26 mouse cellular contexts compared by ENCODE assay signal in genomic region chr9:45893681-45894080, GRCm38 (mm10). TPM values are rescaled to one million over a fixed set of nuclear protein-coding genes. Genes with fewer than 3 reads are reported as not detected.
"Had no signal": no experiment of that assay in that cellular context is flagged by ENCODE, and none has a peak within 500 bp of the region (broad histone marks: within the 10 kb centered on the region; RNA-seq: fewer than 3 reads in every experiment).

No protein-coding gene starts in this region.

- H3K4me3 ChIP-seq: gastrocnemius, adult 2 months; heart, adult 2 months; heart, embryonic 13.5 days; heart, embryonic 15.5 days; hindbrain, embryonic 13.5 days; hindbrain, embryonic 15.5 days; layer of hippocampus, adult 2 months; left cerebral cortex, adult 2 months; limb, embryonic 10.5 days; limb, embryonic 12.5 days had no signal

- H3K4me2 ChIP-seq: heart, embryonic 11.5 days; heart, embryonic 13.5 days; heart, embryonic 15.5 days; hindbrain, embryonic 13.5 days; hindbrain, embryonic 15.5 days; limb, embryonic 12.5 days; liver, embryonic 11.5 days had no signal

- H3K9me3 ChIP-seq: heart, embryonic 13.5 days; heart, embryonic 15.5 days; hindbrain, embryonic 13.5 days; hindbrain, embryonic 15.5 days; limb, embryonic 10.5 days; limb, embryonic 12.5 days had no signal

- H3K9ac ChIP-seq: heart, embryonic 13.5 days; heart, embryonic 15.5 days; hindbrain, embryonic 13.5 days; hindbrain, embryonic 15.5 days; limb, embryonic 12.5 days had no signal

- H3K27me3 ChIP-seq: heart, embryonic 13.5 days; heart, embryonic 15.5 days; hindbrain, embryonic 13.5 days; hindbrain, embryonic 15.5 days; limb, embryonic 12.5 days had no signal

- H3K4me1 ChIP-seq: heart, embryonic 13.5 days; heart, embryonic 15.5 days; hindbrain, embryonic 13.5 days; hindbrain, embryonic 15.5 days; limb, embryonic 10.5 days; limb, embryonic 12.5 days had no signal

- DNase-seq: gastrocnemius, adult 2 months; gastrocnemius, postnatal 10 days; gastrocnemius, postnatal 25 days; heart, adult 11 months; heart, adult 2 months; heart, postnatal 14 days; heart, postnatal 36 days; kidney, adult 18-20 months; kidney, adult 8-10 months; kidney, postnatal 10 days; kidney, postnatal 25 days; kidney, postnatal 4 days; liver had no signal

- ATAC-seq: hindbrain, postnatal 0 days; intestine, postnatal 0 days had no signal

- H3K27ac ChIP-seq: gastrocnemius, adult 2 months; heart, adult 2 months; heart, embryonic 13.5 days; heart, embryonic 15.5 days; hindbrain, embryonic 13.5 days; hindbrain, embryonic 15.5 days; hindbrain, postnatal 0 days; layer of hippocampus, adult 2 months; left cerebral cortex, adult 2 months; limb, embryonic 10.5 days; limb, embryonic 12.5 days had no signal

RNA-seq across cellular contexts. Expression of gene Tagln, which starts 42.2 kb away (rescaled TPM):
- total RNA-seq: hematopoietic stem cell, adult 5-6 weeks had no signal
